Mouse (Mus musculus) mouse embryonic stem cell (cell line): ENCODE results near the gene Iqschfp.

ENCODE experiments used
- in situ Hi-C, 2 experiments: fragments of 300-500 bp; cut with MboI; formaldehyde crosslinking; loops; 1 replicate in 1 of 2; 3 replicates in 1 of 2; pipeline ENCODE4 v1.14.3; 2019 to 2020; ENCODE audit warnings: low sequenced_read_pairs in 2 of 2, low pct_unique_long_range_greater_than_20kb in 1 of 2, mixed read lengths in 1 of 2; ENCODE audit not compliant: unreplicated experiment in 1 of 2

Iqschfp gene

GRCm38 (mm10) chr3:68493170-68493585, 601.1 kb downstream of the Iqschfp start:
- in situ Hi-C loops: loop anchor here in 1 of 2 experiments (5.0 kb wide), 1 partner anchor 44 kb away; no protein-coding TSS in a partner anchor

DNA sequence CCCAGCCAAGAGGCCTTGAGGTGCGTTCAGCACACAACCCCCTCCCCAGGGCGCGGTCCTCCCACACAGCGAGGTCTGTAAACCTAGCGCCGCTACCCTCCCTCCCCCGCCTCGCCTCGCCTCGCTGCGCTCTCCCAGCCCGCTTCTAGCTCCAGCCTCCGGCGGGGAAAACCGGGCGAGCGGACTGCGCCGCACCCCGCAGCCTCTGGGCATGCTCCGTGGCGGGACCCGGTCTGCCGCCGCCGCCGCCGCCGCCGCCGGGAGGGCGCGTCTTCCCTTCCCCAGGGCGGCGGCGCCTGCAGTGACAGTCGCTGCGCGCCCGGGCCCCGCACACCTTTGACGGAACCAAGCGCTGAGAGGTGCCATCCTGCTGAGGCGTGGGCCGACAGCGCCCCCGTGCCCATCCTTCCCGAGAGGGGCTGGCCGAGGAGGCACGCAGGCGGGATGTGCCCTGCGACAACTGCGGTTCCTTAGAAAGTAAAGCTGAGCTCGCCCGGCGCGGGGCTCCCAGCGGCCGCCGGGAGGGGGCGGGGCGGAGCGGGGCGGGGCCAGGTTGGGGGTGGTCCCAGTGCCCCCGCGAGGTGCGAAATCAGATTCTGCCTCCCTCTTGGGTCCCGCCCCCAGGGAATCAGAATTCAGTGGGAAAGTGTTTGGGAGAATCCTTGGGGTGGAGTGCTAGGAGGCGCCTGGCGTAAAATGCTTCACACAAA, 601.7 kb downstream of the Iqschfp start:
- in situ Hi-C loops: loop anchor here in 1 of 2 experiments (5.0 kb wide), 1 partner anchor 44 kb away; no protein-coding TSS in a partner anchor

GRCm38 (mm10) chr3:68494296-68495095, 602.5 kb downstream of the Iqschfp start:
- in situ Hi-C loops: loop anchor here in 1 of 2 experiments (5.0 kb wide), 1 partner anchor 43 kb away; no protein-coding TSS in a partner anchor

GRCm38 (mm10) chr3:68495096-68495735, 603.2 kb downstream of the Iqschfp start:
- in situ Hi-C loops: no loop called here

DNA sequence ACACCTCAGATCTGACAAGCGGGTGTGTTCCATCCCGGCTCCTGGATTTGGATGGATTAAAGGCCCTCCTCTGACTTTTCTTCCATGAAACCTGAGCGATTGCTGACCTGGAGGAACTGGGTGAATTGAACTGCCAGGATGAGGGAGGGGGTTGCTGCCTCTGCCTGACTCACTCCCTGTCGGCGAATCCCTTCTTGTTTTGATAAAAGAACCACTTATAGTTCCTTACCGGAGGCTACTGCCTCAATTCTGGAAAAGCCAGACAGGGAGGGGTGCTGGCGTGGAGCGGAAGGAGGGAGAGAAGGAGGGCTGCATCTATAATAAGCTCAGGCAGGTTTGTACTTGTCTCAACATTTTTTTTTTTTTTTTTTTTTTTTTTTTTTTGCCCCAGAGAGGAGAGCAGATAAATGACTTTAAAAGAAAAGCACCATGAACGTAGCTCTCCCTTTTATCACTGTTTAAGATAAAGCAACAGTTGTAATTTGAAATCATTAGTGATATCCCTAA, 603.8 kb downstream of the Iqschfp start:
- in situ Hi-C loops: no loop called here

DNA sequence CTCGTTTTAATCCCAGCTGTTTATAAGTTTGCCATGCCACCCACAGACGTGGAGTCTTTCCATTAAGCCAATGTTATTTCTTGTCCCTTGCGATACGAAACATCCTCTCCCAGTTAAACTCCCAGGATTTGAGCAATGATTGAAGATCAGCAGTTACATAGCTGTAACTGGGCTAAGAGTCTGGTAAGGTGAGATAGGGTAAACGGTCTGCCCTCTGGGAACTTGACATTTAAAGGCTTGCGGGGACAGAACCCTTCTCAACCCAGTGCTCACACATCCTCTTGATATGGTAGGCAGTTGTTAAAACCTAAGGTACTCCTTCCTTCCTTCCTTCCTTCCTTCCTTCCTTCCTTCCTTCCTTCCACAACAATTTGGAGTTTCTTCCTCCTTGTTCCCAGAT, 604.5 kb downstream of the Iqschfp start:
- in situ Hi-C loops: no loop called here

- in situ Hi-C loops: no loop called here
Measured at GRCm38 (mm10) chr3:68499532-68500152, 607.6 kb downstream of the Iqschfp start.

- in situ Hi-C loops: no loop called here
Measured at GRCm38 (mm10) chr3:68504838-68505237, 612.8 kb downstream of the Iqschfp start.

GRCm38 (mm10) chr3:68506769-68507318, 614.8 kb downstream of the Iqschfp start:
- in situ Hi-C loops: no loop called here

DNA sequence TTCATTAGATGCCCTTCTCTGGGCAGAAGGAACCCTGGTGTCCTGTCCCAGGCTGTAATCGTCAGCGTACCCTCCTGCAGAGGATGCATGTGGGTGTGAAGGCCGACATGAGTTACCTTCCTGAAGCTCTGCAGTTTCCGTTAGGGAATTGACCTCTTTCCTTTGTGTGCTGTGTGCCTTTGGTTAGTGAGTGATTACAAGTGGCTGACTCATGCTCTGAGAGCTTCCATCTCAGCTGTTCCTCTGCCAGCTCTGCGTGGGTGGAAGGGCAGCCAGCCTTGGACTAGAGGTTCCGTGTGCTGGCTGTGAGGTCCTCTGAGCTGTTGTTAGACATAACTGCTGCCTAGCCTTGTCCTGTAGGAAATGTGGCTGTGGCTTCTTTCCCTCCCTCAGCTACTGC, 616.6 kb downstream of the Iqschfp start:
- in situ Hi-C loops: no loop called here

DNA sequence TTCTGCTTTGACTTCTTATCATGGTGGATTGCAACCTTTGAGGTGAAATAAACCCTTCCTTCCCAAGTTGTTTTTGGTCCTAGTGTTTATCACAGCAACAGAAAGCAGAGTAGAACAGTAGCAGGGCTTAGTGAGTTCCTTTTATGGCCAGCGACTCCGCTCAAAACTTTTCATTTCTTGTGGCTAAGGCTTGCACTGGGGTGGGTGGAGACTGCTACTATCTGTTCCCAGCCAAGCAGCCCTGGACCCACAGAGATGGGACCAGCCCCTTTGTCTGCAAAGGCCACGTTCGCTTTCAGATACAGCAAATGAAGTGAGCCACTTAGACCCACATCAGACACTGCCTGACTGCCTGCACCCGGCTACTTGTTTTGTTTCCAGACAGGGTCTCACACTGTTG, 618.8 kb downstream of the Iqschfp start:
- in situ Hi-C loops: no loop called here

- in situ Hi-C loops: no loop called here
Measured at GRCm38 (mm10) chr3:68511744-68512143, 619.7 kb downstream of the Iqschfp start.

GRCm38 (mm10) chr3:68512327-68512726, 620.3 kb downstream of the Iqschfp start:
- in situ Hi-C loops: no loop called here

- in situ Hi-C loops: no loop called here
Measured at GRCm38 (mm10) chr3:68513340-68514119, 621.5 kb downstream of the Iqschfp start.

DNA sequence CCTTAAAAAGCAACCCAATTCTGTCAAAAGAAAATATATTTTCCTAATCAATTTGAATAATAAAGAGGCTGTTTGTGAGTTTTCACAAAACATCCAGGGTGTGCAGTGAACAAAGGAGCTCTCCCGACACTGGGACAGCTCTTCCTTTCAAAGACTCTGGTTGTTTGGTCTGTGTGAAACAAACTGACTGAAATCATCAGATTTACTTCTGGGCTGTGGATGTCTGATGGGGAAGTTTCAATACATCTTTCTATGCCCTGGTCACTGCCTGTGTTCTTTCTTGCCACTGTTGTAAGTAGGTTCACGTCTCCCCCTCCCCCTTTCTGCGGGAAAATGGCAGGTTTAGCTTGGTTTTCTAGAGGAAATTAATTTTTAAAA, 622.1 kb downstream of the Iqschfp start:
- in situ Hi-C loops: no loop called here

DNA sequence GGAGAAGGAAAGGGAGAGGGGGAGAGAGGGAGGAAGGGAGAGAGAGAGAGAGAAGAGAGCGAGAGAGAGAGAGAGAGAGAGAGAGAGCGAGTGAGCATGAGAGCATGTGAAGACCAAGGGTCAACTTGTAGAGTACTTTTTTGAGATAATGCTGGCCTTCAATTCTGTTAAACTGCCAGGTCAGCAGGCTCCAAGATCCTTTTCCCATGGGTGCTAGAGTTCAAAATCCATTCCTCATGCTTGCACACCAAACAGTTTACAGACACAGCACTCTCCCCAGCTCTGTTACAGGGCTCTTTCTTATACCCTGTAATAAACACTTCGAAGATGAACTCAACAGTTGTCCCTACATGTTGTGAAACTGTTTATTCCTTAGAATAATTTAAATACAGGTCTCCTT, 622.7 kb downstream of the Iqschfp start:
- in situ Hi-C loops: no loop called here

DNA sequence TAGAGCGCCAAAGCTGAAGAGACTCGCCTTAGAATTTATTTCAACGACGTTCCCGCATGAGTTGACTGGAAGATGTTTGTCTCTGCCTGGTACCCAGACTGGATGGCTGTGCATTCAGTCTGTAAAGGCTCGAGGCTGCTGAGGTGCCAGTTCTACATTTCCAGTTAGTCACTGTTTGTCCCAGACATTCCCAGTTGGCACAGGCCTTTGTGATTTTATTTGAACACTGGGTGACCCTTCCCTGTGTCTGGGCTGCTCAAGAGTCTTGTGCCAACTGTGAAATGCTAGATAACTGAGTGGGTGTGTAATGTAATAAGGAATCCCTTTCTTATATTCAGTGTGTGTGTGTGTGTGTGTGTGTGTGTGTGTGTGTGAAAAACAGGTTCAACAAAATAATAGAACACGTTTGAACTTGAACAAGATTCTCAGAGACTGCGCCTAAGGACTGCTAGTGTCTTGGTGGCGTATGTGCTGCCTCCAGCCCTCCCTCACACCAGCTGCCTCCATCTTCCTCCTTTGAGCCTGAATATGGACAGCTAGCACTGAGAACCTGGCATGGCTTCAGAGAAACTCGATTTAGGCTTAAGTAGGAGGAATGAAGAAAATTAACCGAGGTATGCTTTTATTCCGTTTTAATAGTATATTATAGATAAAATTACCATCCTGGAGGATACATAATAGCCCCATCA, 624.5 kb downstream of the Iqschfp start:
- in situ Hi-C loops: no loop called here
